ENCODE assay signal across 10 mouse cellular contexts in the genomic region with DNA sequence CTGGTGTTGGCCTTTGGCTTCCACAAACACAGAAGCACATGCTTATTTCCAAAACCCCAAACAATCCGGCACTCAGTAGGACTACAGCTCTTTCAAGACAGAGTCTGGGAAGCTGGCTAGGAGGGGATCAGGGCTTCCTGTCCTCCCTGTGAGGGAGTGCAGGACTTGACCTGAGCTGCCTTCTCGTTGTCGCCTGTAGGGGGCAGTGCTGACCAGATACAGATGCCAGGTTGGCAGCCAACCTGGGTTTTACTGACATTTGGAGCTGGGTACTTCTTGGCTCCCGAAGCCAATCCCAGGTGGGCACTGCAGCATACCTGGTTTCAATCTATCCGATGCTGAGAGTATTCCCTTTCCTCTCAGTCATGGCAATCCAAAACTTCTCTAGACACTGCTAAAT. TPM values are rescaled to one million over a fixed set of nuclear protein-coding genes. Genes with fewer than 3 reads are reported as not detected.
DNase-seq lines count a peak whose midpoint lies in the region; ATAC-seq and TF ChIP-seq lines count a peak whose summit lies in the region.
"Had no signal": no experiment of that assay in that cellular context is flagged by ENCODE, and none has a peak within 500 bp of the region (broad histone marks: within the 10 kb centered on the region; RNA-seq: fewer than 3 reads in every experiment).

No protein-coding gene starts in this region.

- peak in 1 of 2 experiments; percentile 18 for DNase-seq in left cerebral cortex, adult 2 months (ENCODE audit: extremely low spot score in 1 of 2, low spot score in 2 of 2)
- DNase-seq in left cerebral cortex, adult 11 months (ENCODE audit: low spot score), result no peak
- peak; percentile 49 for DNase-seq in WW6 (ENCODE audit: low read depth, low spot score)
- peak; percentile 35 for DNase-seq in splenic B cell, adult 2 months (ENCODE audit: low read depth, low spot score)
- DNase-seq in embryonic facial prominence, embryonic 10.5 days (ENCODE audit: low spot score), result no peak
- no peak for DNase-seq in forebrain, embryonic 14.5 days (ENCODE audit: low spot score)

- no peak overlapping the region for H3K4me2 ChIP-seq in forebrain, embryonic 16.5 days (ENCODE audit: low read length)
- H3K4me2 ChIP-seq in forebrain, embryonic 14.5 days (ENCODE audit: low read length), result no peak overlapping the region
- H3K4me2 ChIP-seq: limb, embryonic 13.5 days had no signal

- no peaks in the 10 kb centered on the region for H3K36me3 ChIP-seq in splenic B cell, adult 2 months (ENCODE audit: control insufficient read depth, insufficient read depth, low read length, poor library complexity, severe bottlenecking)
- H3K36me3 ChIP-seq in embryonic facial prominence, embryonic 10.5 days (replicated peaks), result no peaks in the 10 kb centered on the region
- no peaks in the 10 kb centered on the region for H3K36me3 ChIP-seq in forebrain, embryonic 16.5 days (ENCODE audit: control insufficient read depth, insufficient read depth)
- H3K36me3 ChIP-seq in forebrain, embryonic 14.5 days (ENCODE audit: control insufficient read depth, insufficient read depth, low read length), result no peaks in the 10 kb centered on the region
- H3K36me3 ChIP-seq: limb, embryonic 13.5 days had no signal

- H3K27ac ChIP-seq in left cerebral cortex, adult 2 months, result no peak overlapping the region
- H3K27ac ChIP-seq in embryonic facial prominence, embryonic 10.5 days (replicated peaks), result no peak overlapping the region
- no peak overlapping the region for H3K27ac ChIP-seq in forebrain, embryonic 16.5 days (ENCODE audit: low read length)
- H3K27ac ChIP-seq in forebrain, embryonic 14.5 days (ENCODE audit: low read depth, low read length), result no peak overlapping the region
- H3K27ac ChIP-seq: limb, embryonic 13.5 days had no signal

- H3K9me3 ChIP-seq in embryonic facial prominence, embryonic 10.5 days, result peaks cover 41% of the 10 kb centered on the region
- no peaks in the 10 kb centered on the region for H3K9me3 ChIP-seq in forebrain, embryonic 16.5 days (ENCODE audit: control insufficient read depth, low read length)
- no peaks in the 10 kb centered on the region for H3K9me3 ChIP-seq in forebrain, embryonic 14.5 days (replicated peaks; ENCODE audit: control insufficient read depth, low read length)
- H3K9me3 ChIP-seq: limb, embryonic 13.5 days had no signal

- 51% methylated on average over 5 of the region's 5 CpGs for WGBS in embryonic facial prominence, embryonic 10.5 days
- WGBS in forebrain, embryonic 16.5 days, result 55% methylated on average over 5 of the region's 5 CpGs
- 50% methylated on average over 5 of the region's 5 CpGs for WGBS in forebrain, embryonic 14.5 days

- H3K9ac ChIP-seq in forebrain, embryonic 16.5 days (replicated peaks; ENCODE audit: low read depth, low read length), result no peak overlapping the region
- no peak overlapping the region for H3K9ac ChIP-seq in forebrain, embryonic 14.5 days (ENCODE audit: low read length)
- H3K9ac ChIP-seq: limb, embryonic 13.5 days had no signal

- no peaks in the 10 kb centered on the region for H3K4me1 ChIP-seq in embryonic facial prominence, embryonic 10.5 days
- no peaks in the 10 kb centered on the region for H3K4me1 ChIP-seq in forebrain, embryonic 16.5 days (replicated peaks; ENCODE audit: control insufficient read depth, insufficient read depth, low read length)
- no peaks in the 10 kb centered on the region for H3K4me1 ChIP-seq in forebrain, embryonic 14.5 days (ENCODE audit: control insufficient read depth, insufficient read depth, low read length)
- H3K4me1 ChIP-seq: limb, embryonic 13.5 days had no signal

- ATAC-seq in hematopoietic stem cell, adult 5-6 weeks (replicated peaks in 1 of 2; ENCODE audit: insufficient read depth in 1 of 2, low FRiP score in 2 of 2, low TSS enrichment in 1 of 2, low read depth in 1 of 2, poor library complexity in 2 of 2, severe bottlenecking in 2 of 2), result peak; percentile 32 to 46; a peak in 1 of 4 replicates
- ATAC-seq in forebrain, embryonic 16.5 days, result no peak
- no peak for ATAC-seq in forebrain, embryonic 14.5 days

- intact Hi-C loops in left cerebral cortex, adult 2 months (cut with DNase I), result no loop called here

- H3K27me3 ChIP-seq in splenic B cell, adult 2 months (ENCODE audit: control insufficient read depth, insufficient read depth, low read length, poor library complexity, severe bottlenecking), result no peaks in the 10 kb centered on the region
- no peaks in the 10 kb centered on the region for H3K27me3 ChIP-seq in embryonic facial prominence, embryonic 10.5 days (replicated peaks; ENCODE audit: low read depth, poor library complexity, severe bottlenecking)
- H3K27me3 ChIP-seq in forebrain, embryonic 16.5 days (replicated peaks; ENCODE audit: control insufficient read depth, insufficient read depth, low read length), result no peaks in the 10 kb centered on the region
- H3K27me3 ChIP-seq in forebrain, embryonic 14.5 days (replicated peaks; ENCODE audit: control insufficient read depth, insufficient read depth, low read length), result no peaks in the 10 kb centered on the region
- H3K27me3 ChIP-seq: limb, embryonic 13.5 days had no signal

- peak; percentile 59 for TF ChIP-seq CTCF in left cerebral cortex, adult 2 months (IDR thresholded peaks at IDR 0.05)

- no peak overlapping the region for H3K4me3 ChIP-seq in left cerebral cortex, adult 2 months
- H3K4me3 ChIP-seq in embryonic facial prominence, embryonic 10.5 days, result no peak overlapping the region
- no peak overlapping the region for H3K4me3 ChIP-seq in forebrain, embryonic 16.5 days (replicated peaks; ENCODE audit: low read length)
- H3K4me3 ChIP-seq in forebrain, embryonic 14.5 days (ENCODE audit: low read depth, low read length), result no peak overlapping the region
- H3K4me3 ChIP-seq: limb, embryonic 13.5 days had no signal

RNA-seq across cellular contexts. Expression of a gene that starts 8.9 kb away (rescaled TPM):
- total RNA-seq in left cerebral cortex, adult 2 months (2021), result not detected
- total RNA-seq in hematopoietic stem cell, adult 5-6 weeks (2017), result not detected in 2 replicates
- polyA plus RNA-seq in embryonic facial prominence, embryonic 10.5 days (2016; fragmentation: Nextera tagmentation; extraction: Ambion mirVana), result not detected in 2 replicates
- not detected in 2 replicates for polyA plus RNA-seq in forebrain, embryonic 16.5 days (2015; fragmentation: Nextera tagmentation; extraction: Ambion mirVana)
- polyA plus RNA-seq in forebrain, embryonic 14.5 days (2014; fragmentation: Nextera tagmentation; extraction: Ambion mirVana), result not detected in 2 replicates
- polyA plus RNA-seq: embryonic facial prominence, embryonic 14.5 days; limb, embryonic 13.5 days had no signal

RNA-seq across cellular contexts. Expression of a gene that starts 16.3 kb away (rescaled TPM):
- not detected for total RNA-seq in left cerebral cortex, adult 2 months (2021)
- total RNA-seq in hematopoietic stem cell, adult 5-6 weeks (2017), result not detected in 2 replicates
- not detected in 2 replicates for polyA plus RNA-seq in embryonic facial prominence, embryonic 10.5 days (2016; fragmentation: Nextera tagmentation; extraction: Ambion mirVana)
- not detected in 2 replicates for polyA plus RNA-seq in forebrain, embryonic 16.5 days (2015; fragmentation: Nextera tagmentation; extraction: Ambion mirVana)
- polyA plus RNA-seq in forebrain, embryonic 14.5 days (2014; fragmentation: Nextera tagmentation; extraction: Ambion mirVana), result not detected in 2 replicates
- polyA plus RNA-seq: embryonic facial prominence, embryonic 14.5 days; limb, embryonic 13.5 days had no signal

RNA-seq across cellular contexts. Expression of a gene that starts 39.4 kb away (rescaled TPM):
- total RNA-seq in left cerebral cortex, adult 2 months (2021), result not detected
- total RNA-seq in hematopoietic stem cell, adult 5-6 weeks (2017), result not detected in 2 replicates
- polyA plus RNA-seq in embryonic facial prominence, embryonic 10.5 days (2016; fragmentation: Nextera tagmentation; extraction: Ambion mirVana), result not detected in 2 replicates
- not detected in 2 replicates for polyA plus RNA-seq in forebrain, embryonic 16.5 days (2015; fragmentation: Nextera tagmentation; extraction: Ambion mirVana)
- not detected in 2 replicates for polyA plus RNA-seq in forebrain, embryonic 14.5 days (2014; fragmentation: Nextera tagmentation; extraction: Ambion mirVana)
- polyA plus RNA-seq: limb, embryonic 13.5 days had no signal

RNA-seq across cellular contexts. Expression of a gene that starts 41.1 kb away (rescaled TPM):
- 10 to 100 TPM; 62.0 to 66.7 TPM for total RNA-seq in left cerebral cortex, adult 2 months (2021)
- total RNA-seq in hematopoietic stem cell, adult 5-6 weeks (2017), result 12.8 and 12.9 TPM in 2 replicates
- polyA plus RNA-seq in embryonic facial prominence, embryonic 10.5 days (2016; fragmentation: Nextera tagmentation; extraction: Ambion mirVana), result 85.1 and 86.3 TPM in 2 replicates
- 99.6 and 101 TPM in 2 replicates for polyA plus RNA-seq in forebrain, embryonic 16.5 days (2015; fragmentation: Nextera tagmentation; extraction: Ambion mirVana)
- 88.2 and 96.3 TPM in 2 replicates for polyA plus RNA-seq in forebrain, embryonic 14.5 days (2014; fragmentation: Nextera tagmentation; extraction: Ambion mirVana)

RNA-seq across cellular contexts. Expression of a gene that starts 57.3 kb away (rescaled TPM):
- 10 to 100 TPM; 27.8 to 30.2 TPM for total RNA-seq in left cerebral cortex, adult 2 months (2021)
- total RNA-seq in hematopoietic stem cell, adult 5-6 weeks (2017), result 26.8 and 31.2 TPM in 2 replicates
- 23.5 and 26.1 TPM in 2 replicates for polyA plus RNA-seq in embryonic facial prominence, embryonic 10.5 days (2016; fragmentation: Nextera tagmentation; extraction: Ambion mirVana)
- 16.9 and 21.3 TPM in 2 replicates for polyA plus RNA-seq in forebrain, embryonic 16.5 days (2015; fragmentation: Nextera tagmentation; extraction: Ambion mirVana)
- polyA plus RNA-seq in forebrain, embryonic 14.5 days (2014; fragmentation: Nextera tagmentation; extraction: Ambion mirVana), result 12.6 and 13.8 TPM in 2 replicates

Comparison
In these comparisons a context has a peak if more than half of its experiments do, and no peak if none do; other contexts are left out.
1. DNase-seq: peak in WW6 (single experiment) and splenic B cell, adult 2 months (single experiment); none in left cerebral cortex, adult 11 months (single experiment), embryonic facial prominence, embryonic 10.5 days (single experiment) and forebrain, embryonic 14.5 days (single experiment).
2. ATAC-seq: peak in hematopoietic stem cell, adult 5-6 weeks (2 of 2); none in forebrain, embryonic 16.5 days (single experiment) and forebrain, embryonic 14.5 days (single experiment).